Mouse (Mus musculus): ENCODE measurements around the gene Olfr427.
"Not testable (repeated sequence)": the region's sequence is repeated elsewhere in the genome, so short reads cannot be mapped to it uniquely, and the experiment has no call there.

Olfr427 gene

DNA sequence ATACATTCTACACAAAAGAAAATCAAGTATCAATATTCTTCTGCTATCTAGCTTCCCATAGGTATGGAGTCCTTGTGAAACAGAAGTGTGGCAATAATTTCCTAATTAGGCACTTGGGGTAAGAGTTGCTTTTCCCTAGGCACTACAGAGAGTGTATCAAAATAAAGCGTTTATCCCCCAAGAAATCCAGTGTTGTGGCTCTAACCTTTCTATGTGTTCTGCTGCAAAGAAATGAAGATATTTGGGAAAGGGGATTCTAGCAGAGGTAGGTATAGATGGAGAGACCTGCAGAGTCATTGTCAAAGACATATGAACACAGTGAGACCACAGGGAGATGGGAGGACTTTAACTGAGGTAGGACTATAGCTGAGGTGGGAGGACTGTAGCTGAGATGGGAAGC lies at the start of gene Olfr427:
Gene Olfr427 (plus strand): TSS at position 301 of the 400 bp plus-strand sequence.
- DNase-seq (ENCODE audit: low spot score) = no peak

- DNase-seq (ENCODE audit: low spot score) = not testable (repeated sequence)
Observed at GRCm38 (mm10) chr1:174048227-174048626, 48.5 kb upstream of the Olfr427 start.

- DNase-seq (ENCODE audit: low spot score) = no peak
Observed at GRCm38 (mm10) chr1:174048893-174049292, 47.8 kb upstream of the Olfr427 start, which contains the start of gene Olfr432. Olfr432 (plus strand) TSS chr1:174049205.

DNA sequence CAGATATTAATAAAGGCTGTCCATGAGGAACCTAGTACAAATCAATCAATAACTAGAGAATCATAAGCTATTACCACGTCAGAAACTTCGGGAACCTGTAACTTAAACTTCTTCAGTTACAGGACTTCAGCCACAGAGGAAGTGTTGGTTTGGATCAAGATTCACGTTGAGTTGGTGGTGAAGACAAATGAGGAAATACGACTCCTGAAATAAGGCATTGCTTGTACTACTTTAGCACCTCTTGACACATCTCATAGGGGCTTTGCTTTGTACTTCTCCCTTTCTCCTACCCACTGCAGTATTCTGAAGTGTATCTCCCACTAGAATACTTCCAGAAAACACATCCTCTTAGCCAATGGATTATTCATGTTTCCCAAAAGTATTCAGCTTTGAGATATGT lies 47.3 kb upstream of the Olfr427 start:
- not testable (repeated sequence) for DNase-seq (ENCODE audit: low spot score)

DNA sequence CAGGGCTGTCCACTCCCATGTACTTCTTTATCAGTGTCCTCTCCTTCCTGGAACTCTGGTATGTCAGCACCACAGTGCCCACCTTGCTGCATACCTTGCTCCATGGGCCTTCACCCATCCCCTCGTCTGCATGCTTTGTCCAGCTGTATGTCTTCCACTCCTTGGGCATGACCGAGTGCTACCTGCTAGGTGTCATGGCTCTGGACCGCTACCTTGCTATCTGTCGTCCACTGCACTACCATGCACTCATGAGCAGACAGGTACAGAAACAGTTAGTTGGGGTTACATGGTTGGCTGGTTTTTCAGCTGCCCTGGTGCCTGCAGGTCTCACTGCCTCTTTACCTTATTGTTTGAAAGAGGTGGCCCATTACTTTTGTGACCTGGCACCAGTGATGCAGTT lies 46.2 kb upstream of the Olfr427 start:
- no peak for DNase-seq (ENCODE audit: low spot score)

DNA sequence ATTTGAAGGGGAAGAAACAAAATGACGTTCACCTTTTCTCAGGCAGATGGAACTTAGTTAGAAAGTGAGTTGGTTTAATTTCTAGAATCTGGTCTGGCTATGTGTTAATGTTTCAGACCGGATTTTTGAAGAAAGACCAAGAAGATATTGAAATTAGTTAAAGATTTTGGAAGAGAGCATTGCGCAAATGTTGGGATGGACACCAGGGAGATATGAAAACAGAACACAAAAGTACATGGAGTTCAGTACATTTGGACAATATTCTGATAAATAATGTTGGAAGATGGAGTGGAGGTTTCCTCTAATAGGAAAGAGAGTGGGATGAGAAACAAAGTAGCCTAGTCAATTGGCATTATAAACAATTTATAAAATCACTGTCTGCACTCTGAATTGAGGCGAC lies 45.2 kb upstream of the Olfr427 start:
- DNase-seq (ENCODE audit: low spot score) = no peak

DNA sequence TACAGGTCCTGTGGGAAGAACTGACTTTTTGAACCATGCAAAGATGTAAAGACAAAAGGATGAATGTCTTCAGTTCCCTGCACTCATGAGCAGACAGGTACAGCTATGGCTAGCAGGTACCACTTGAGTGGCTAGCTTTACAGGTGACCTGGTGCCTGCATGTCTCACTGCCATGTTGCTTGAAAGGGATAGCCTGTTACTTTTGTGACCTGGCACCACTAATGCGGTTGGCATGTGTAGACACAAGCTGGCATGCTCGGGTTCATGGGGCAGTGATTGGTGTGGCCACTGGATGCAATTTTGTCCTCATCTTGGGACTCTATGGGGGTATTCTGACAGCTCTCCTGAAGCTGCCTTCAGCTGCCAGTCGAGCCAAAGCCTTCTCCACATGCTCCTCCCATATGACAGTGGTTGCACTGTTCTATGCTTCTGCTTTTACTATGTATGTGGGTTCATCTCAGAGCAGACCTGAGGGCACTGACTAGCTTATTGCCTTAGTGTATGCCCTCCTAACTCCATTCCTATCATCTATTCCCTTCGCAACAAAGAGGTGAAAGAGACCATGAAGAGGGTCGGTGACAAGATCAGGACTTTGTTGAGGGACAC lies 44.7 kb upstream of the Olfr427 start:
- DNase-seq (ENCODE audit: low spot score) = no peak

DNA sequence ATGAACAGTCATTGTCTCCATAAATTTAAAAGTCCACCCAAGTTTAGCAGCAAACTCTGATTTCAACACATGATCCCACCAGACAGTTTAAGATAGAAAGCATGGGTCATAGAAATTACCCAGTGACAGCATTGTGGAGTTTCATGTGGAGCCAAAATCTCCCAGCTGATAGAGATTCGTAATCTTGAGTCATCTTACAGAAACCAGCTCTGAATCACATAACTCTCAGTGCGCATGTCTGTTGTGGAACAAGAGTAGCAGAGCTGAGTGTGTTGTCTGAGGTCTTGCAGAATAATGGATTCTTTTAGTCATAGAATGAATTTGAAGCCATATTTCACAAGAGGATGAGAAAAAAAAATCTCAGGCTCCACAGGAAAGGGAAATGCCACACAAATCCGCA lies 43.7 kb upstream of the Olfr427 start:
- DNase-seq (ENCODE audit: low spot score) = no peak

DNA sequence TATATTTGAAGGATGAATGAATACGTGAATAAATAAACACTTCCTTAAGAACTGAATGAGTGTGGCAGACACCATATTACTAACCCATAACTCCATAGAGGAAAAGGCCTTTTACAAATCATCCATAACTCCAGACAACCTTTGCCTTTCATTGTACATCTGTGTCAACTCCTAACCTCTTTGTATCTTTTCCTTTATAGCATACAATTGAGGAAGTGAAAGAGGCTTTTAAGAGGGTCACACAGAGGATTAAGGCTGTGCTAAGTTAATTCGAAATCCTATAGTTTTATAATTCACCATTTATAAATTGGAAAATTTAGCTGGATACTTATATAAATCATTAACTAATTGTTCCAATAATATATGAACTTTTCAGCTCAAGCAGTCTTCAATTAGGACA lies 41.4 kb upstream of the Olfr427 start:
- no peak for DNase-seq (ENCODE audit: low spot score)

DNA sequence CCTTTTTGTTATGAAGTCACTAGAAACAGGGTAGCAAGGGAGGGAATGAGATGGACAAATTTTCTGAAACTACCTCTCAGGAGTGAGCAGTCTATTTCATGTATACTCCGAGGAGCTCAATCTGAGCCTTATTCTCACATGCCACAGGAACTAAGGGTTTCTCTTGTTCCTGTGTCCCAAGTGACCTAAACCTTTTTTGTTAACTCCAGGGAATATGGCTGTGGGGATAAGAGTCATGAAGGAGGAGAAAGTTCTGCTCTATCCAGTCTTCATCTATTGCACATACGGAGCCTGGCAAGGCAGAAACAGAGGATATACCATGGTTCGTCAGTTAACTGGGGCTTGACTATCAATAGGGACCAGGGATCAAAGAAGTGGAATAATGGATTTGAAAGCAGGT lies 30.4 kb upstream of the Olfr427 start, which contains the start of gene Olfr430:
Gene Olfr430 (plus strand): TSS at position 301 of the 400 bp plus-strand sequence.
- DNase-seq (ENCODE audit: low spot score) = no peak

- no peak for DNase-seq (ENCODE audit: low spot score)
Observed at GRCm38 (mm10) chr1:174084031-174084430, 12.7 kb upstream of the Olfr427 start, which contains the start of gene Olfr429. Olfr429 (plus strand) TSS chr1:174084331.

GRCm38 (mm10) chr1:174103735-174104134 lies 7.0 kb downstream of the Olfr427 start:
- DNase-seq (ENCODE audit: low spot score) = peak; percentile 13

GRCm38 (mm10) chr1:174121062-174121461 lies 24.4 kb downstream of the Olfr427 start, which contains the start of gene Olfr231:
Olfr231 (minus strand) TSS chr1:174121162.
- no peak for DNase-seq (ENCODE audit: low spot score)

- no peak for DNase-seq (ENCODE audit: low spot score)
Observed at GRCm38 (mm10) chr1:174131217-174131616, 34.5 kb downstream of the Olfr427 start, which contains the start of gene Olfr424. Olfr424 (plus strand) TSS chr1:174131517.

GRCm38 (mm10) chr1:174131999-174132398 lies 35.3 kb downstream of the Olfr427 start:
- no peak for DNase-seq (ENCODE audit: low spot score)

DNA sequence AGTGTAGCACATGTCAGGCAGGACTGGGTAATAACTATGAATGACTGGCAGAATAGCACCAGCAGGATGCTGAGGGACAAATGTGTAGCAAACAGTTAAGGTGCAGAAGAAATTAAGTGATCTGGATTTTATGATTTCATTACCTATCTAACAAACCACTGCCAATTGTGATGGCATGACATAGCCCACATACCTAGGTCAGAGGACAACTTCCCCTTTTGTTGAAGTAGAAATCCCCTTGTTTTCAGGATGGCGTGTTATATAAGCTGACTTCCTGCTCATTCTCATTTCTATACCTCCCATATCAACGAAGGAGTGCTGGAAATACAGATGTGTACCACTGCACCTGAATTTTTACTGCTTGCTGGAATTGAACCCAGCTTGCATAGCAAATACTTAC lies 44.7 kb downstream of the Olfr427 start:
- no peak for DNase-seq (ENCODE audit: low spot score)

DNA sequence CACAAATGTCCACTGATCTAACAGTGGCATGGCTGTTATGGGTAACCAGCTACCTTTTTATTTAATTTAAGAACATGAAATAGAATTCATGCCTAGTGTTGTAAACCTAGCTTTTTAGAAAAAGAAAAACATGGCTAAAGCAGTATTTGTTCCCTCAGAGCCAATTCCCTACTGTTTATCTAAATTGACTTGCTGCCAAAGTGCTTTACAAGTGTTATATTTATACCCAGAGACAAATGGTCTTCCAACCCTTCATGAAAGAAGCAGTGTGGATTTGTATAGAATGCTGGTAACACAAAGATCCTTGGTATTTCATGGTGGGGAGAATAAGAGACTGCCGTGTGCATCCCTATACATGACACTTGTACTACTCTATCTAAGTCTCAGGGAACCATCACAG lies 50.0 kb downstream of the Olfr427 start:
- DNase-seq (ENCODE audit: low spot score) = no peak

DNA sequence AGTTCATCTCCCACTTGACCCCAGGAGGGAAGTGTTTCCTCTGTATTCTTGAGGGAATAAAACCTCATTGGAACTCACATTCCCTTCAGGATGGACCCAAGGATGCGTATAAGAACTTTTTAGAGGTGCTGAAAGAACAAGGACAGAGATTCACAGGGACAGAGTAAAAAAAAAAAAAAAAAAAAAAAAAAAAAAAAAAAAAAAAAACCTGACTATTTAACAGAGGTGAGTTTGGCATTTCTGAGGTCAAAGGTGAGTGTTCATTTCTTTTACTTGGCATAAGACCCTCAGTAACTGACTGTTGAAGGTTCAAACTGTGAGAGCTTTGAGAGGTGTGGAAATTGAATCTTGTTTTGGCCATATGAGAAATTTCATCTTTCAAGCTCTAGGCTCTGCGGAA lies 52.6 kb downstream of the Olfr427 start:
- no peak for DNase-seq (ENCODE audit: low spot score)
